Mouse (Mus musculus) bone marrow, adult 2 months (tissue): Measurements from ENCODE around the gene Lrmda.

Experiments used
- CTCF ChIP-seq: fragments of 200-500 bp; IDR thresholded peaks from 2 replicates; pipeline ENCODE4 v1.5.1; 2011; ENCODE audit warnings: low read length, control low read depth; ENCODE audit not compliant: control insufficient read depth, insufficient read depth
- POLR2A ChIP-seq: fragments of 200-500 bp; IDR thresholded peaks from 2 replicates; pipeline ENCODE4 v1.6.1; 2011; ENCODE audit warnings: low read depth, mild to moderate bottlenecking, control low read depth, low read length, borderline replicate concordance; ENCODE audit not compliant: control insufficient read depth

DNA sequence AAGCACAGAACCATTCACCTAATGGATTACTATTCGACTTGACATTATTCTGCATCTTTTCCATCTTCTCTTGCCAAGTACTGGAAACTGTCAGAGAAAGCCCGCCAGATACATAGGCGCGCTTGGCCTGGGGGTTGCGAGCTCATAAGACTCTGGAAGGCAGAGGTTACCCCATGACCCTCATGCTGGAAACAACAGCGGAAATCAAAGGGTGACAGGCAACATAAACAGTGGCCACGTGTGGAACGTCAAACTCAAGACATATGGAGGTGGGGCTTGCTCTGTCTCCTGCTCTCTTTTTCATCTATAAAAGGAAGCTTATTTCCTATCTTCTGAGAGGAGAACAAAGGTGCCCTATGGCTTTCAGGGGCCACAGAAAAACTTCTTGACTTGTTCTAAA is 351.6 kb downstream of the Lrmda start:
- no peak for TF ChIP-seq CTCF
- TF ChIP-seq POLR2A: no peak
